Mouse (Mus musculus) neutrophil, adult 5-6 weeks (primary cell): ENCODE results near the gene Stoml1. TPM values are rescaled to one million over a fixed set of nuclear protein-coding genes. Genes with fewer than 3 reads are reported as not detected.
"Not testable (repeated sequence)": the region's sequence is repeated elsewhere in the genome, so short reads cannot be mapped to it uniquely, and the experiment has no call there.

Source experiments
- ATAC-seq: fragments of 151-379, 151-347 bp; 2 replicates; pipeline ENCODE4 v1.8.0; 2017; ENCODE audit warnings: mild to moderate bottlenecking, moderate TSS enrichment; ENCODE audit not compliant: insufficient number of reproducible peaks, poor library complexity, low FRiP score, severe bottlenecking; ENCODE audit errors: extremely low read depth
- total RNA-seq: library from RNA; stranded (forward); fragments of 200-1000 nt; gene quantifications from 2 replicates; pipeline ENCODE4 v1.2.3, GENCODE M21; 2017

Gene Stoml1
- total RNA-seq, 1 experiment from 2014 or later, result 37.6 TPM

DNA sequence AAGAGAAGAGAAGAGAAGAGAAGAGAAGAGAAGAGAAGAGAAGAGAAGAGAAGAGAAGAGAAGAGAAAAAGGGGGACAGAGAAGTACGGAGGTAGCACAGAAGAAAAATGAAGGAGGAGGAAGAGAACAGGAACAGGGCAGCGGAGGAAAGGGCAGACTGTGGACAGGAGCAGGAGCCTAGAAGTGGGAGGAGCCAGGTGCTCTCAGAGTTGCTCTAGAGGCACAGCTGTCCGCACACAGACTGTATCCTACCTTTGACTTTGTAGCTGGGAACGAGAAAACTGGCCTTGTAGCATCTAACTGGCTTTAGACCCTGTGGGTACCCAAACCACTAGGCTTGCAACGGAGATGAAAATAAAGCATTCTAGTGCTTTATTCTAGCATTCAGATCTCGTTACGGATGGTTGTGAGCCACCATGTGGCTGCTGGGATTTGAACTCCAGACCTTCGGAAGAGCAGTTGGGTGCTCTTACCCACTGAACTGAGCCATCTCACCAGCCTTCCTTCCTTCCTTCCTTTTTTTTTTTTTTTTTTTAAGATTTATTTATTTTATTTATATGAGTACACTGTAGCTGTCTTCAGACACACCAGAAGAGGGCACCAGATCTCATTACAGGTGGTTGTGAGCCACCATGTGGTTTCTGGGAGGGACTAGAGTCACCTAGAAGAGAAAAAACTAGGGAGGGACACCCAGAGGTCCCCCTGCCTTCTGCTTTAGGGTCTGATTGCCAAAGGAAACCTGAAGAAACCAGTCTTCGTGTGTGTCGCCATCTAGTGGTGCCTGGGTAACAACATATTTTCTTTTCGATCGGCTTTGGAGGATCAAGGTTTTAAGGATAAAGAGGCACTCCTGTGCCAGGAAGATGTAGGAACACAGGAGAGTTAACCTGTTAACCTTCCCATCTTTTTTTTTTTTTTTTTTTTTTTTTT, 15.7 kb downstream of the Stoml1 start:
- peak; percentile 51 for ATAC-seq

DNA sequence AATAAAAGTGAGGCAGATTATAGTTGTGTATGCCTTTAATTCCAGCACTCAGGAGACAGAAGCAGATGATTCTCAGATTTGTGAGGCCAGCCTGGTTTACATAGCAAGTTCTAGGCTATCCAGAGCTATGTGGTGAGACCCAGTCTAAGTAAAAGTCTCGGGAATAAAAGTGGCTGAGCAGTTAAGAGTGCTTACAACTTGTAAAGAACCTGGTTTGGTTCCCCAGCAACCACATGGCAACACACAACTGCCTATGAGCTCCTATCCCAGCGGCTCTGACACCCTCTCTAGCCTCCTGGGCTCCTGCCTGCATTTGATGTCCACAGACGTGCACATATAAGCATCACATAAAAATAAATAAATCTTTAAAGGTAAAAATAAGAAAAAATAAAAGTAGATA, 17.1 kb downstream of the Stoml1 start:
- ATAC-seq, result no peak

GRCm38 (mm10) chr9:58271109-58271508, 18.1 kb downstream of the Stoml1 start:
- ATAC-seq, result peak; percentile 57

DNA sequence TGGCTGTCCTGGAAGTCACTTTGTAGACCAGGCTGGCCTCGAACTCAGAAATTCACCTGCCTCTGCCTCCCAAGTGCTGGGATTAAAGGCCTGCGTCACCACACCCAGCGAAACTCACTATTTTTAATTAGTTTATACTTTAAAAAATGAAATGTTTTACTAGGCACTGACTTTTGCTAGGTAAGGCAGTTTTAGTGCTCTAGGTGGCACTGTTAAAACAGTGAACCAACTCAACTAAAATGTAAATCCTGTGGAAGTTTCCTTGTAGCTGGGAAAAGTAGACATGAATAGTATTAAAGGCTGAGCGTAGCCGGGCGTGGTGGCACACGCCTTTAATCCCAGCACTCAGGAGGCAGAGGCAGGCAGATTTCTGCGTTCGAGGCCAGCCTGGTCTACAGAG, 18.6 kb downstream of the Stoml1 start:
- ATAC-seq, result not testable (repeated sequence)

DNA sequence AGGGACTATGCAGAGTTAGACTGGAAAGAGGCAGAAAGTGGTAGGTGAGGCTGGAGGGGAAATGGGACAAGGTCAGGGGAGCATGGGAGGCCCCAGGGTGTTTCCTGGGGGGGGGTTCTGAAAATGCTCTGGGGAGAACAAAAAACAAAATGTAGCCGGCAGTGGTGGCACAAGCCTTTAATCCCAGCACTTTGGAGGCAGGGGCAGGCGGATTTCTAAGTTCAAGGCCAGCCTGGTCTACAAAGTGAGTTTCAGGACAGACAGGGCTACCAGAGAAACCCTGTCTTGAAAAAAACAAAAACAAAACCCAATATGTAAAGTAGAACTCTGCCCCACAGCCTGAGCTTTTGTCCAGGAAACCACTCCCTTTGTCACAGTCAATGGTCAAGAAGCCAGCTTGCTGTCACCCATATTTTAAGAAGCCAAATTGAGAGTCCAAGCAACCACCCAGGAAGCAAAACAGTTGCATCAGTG, 19.1 kb downstream of the Stoml1 start:
- ATAC-seq, result peak; percentile 7; the same call in 1 of the 2 replicates

DNA sequence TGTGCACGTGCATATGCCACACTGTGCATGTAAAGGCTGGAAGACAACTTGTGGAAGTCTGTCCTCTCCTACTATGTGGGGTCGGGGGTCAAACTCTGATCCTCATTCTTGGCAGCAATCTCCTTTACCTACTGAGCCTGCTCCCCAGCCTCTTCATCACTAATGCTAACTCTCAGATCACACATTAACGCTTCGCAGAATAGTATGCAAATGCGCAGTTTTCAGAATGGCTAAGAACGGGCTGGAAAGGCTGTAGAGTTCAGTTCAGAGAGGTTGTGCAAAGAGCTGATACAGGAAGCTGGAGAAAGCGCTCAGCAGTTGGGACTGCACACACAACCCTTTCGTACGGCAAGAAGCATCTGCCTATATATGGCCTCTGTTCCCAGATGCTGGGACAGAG, 19.9 kb downstream of the Stoml1 start:
- no peak for ATAC-seq

DNA sequence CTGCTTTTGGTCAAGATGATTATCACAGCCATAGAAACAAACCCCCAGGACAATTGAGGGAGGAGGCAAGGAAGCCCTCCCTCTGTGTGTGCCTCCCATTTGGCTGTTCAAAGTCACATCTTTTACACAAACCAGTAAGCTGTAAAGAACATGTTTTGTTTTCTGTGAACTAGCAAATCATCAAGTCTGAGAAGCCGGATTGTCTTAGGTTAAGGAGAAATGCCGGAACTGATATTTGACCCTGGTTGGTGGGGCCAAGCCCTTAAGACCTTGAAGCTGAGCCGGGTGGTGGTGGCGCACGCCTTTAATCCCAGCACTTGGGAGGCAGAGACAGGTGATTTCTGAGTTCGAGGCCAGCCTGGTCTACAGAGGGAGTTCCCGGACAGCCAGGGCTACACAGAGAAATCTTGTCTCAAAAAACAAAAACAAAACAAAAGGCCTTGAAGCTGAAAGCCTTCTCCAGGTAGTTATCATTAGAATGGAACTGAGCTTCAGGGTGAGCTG, 21.2 kb downstream of the Stoml1 start:
- no peak for ATAC-seq

DNA sequence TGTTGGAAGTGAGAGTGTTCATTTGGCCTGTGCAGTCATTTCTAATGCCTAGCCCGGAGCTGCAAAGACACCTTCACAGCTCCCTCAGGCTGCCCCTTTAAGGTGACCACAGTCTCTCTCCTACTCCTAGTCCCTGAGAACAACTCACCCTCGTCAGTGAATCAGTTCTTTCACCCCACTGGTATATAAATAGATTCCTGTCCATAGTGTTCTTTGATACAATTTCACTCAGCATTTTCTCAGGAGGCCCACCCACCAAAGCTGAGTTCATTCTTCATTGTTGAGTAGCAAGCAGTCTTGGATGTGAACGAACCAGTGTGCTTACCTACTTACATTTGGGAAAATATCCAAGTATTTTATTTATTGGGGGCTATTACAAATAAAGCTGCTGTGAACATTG, 21.7 kb downstream of the Stoml1 start:
- ATAC-seq, result no peak

GRCm38 (mm10) chr9:58275115-58275774, 22.3 kb downstream of the Stoml1 start:
- ATAC-seq, result peak; percentile 70

GRCm38 (mm10) chr9:58275797-58276196, 22.8 kb downstream of the Stoml1 start:
- ATAC-seq, result no peak

DNA sequence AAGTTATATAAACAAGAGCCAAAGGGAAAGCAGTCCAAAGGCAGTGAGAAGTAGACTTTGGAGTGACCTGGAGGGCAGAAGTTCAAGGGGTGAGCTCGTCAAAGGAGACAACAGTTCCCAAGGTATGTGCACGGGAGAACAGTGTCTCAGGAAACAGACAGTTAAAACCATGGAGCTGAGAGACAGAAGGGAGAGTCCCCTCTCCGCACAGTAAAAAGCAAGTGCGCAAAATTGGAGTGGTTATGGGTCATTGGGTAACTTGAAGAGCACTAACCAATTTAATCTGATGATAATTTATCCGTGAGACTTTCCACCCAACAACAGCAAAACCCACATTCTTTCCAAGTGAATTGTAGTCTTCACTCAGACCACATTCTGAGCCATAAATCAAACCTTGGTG, 23.4 kb downstream of the Stoml1 start:
- ATAC-seq, result no peak

DNA sequence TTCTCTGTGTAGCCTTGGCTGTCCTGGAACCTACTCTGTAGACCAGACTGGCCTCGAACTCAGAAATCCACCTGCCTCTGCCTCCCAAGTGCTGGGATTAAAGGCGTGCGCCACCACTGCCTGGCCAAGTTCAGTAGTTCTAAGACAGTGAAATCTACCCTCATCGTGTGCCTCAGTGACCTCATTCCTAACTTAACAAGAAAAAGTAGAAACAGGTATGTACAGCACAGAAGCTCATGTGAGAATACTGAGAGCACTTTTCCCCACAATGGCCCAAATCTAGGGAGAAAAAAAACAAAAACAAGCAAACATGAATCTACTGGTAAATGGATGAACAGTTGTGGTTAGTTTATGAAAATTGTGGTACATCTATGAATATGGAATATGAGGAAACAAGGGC, 25.3 kb downstream of the Stoml1 start:
- no peak for ATAC-seq

DNA sequence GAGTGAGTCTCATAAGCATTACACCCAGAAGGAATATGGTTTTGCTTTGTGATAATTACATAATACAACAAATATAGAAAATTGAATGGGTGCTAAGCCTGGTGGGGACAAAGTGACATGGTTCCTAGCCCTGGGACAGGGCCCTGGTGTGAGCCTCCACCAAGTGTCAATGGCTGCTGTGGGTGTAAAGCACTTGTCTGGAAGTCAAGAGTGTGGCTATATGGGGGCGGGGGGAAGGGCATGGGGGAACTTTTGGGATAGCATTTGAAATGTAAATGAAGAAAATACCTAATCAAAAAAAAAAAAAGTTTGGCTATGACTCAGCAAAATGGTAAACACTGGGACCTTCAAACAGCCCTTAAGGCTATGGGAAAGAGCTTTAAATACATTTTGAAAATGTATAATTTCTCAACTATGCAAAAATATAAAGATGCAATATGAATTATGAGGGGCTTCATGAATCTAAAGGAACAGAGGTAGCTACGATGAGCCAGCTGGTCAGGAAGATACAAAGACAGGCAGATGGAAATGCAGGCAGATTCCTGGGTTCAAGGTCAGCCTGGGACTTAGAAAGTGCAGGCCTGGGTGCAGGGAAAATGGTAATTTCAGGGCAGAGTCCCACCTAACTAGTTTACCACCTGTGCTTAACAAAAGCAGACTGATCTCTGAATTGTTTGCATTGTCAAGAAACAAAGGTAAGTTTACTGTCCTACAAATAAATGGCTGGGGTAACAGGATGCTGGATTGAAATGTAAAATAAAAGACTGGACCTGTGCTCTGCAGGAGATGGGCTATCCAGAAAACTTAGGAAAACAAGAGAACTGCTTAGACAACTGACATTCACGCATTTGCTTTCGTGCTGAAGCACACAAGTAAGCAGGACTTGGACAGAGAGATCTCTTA, 26.1 kb downstream of the Stoml1 start:
- no peak for ATAC-seq

GRCm38 (mm10) chr9:58279780-58280179, 26.8 kb downstream of the Stoml1 start:
- no peak for ATAC-seq

- peak; percentile 89 for ATAC-seq
Observed at GRCm38 (mm10) chr9:58280259-58281109, 27.5 kb downstream of the Stoml1 start.

GRCm38 (mm10) chr9:58281597-58281996, 28.6 kb downstream of the Stoml1 start:
- ATAC-seq, result no peak

GRCm38 (mm10) chr9:58283431-58283830, 30.5 kb downstream of the Stoml1 start:
- ATAC-seq, result no peak

GRCm38 (mm10) chr9:58289090-58289489, 36.1 kb downstream of the Stoml1 start:
- no peak for ATAC-seq
